Mouse (Mus musculus): ENCODE data around the gene Gcnt2. TPM values are rescaled to one million over a fixed set of nuclear protein-coding genes. Genes with fewer than 3 reads are reported as not detected.

The Gcnt2 gene
- polyA plus RNA-seq, 1 experiment, result 5.3 TPM

DNA sequence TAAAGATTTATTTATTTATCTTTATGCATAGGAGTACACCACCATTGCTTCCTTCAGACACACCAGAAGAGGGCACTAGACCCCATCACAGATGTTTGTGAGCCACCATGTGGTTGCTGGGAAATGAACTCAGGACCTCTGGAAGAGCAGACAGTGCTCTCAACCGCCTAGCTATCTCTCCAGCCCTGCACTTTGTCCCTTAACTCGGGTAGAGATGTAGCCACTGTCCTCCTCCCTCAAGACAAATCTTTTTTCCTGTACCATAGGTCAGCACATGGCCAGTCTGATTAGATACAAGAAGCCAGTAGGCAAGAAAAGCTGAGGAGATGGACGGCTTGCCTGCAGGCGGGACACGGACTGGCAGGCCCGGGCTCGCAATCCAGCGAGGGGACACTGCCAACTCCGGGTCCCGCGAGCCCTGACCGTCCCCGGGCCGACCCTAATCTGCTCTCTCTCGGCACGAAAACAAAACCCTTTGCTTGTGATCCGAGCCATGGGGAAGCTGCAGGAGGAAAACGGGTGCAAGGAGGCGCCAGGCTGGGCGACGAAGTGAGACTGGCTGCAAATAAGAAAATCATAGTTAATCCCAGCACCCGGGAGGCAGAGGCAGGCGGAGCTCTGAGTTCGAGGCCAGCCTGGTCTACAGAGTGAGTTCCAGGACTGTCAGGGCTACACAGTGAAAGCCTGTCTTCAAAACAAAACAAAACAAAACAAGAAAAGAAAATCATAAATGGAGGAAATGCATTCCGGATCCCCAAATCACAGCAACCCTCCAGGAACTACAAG, 140.8 kb downstream of the Gcnt2 start:
- peaks cover 9% of the 10 kb centered on the region for H3K36me3 ChIP-seq (ENCODE audit: control insufficient read depth, insufficient read depth)
- peak overlapping the region; percentile 99 for H3K4me3 ChIP-seq
- H3ac ChIP-seq (ENCODE audit: control insufficient read depth, insufficient read length), result peak overlapping the region; percentile 92
- H3K4me2 ChIP-seq (ENCODE audit: low read depth), result peak overlapping the region; percentile 74
- TF ChIP-seq POLR2A (IDR thresholded peaks at IDR 0.05; ENCODE audit: insufficient read length, low read depth) (peak; percentile 44), REST (IDR thresholded peaks at IDR 0.05; ENCODE audit: insufficient read depth, insufficient read length) (no peak)
- no peaks in the 10 kb centered on the region for H3K27me3 ChIP-seq (ENCODE audit: control insufficient read depth, insufficient read depth, insufficient read length)
- H3K79me2 ChIP-seq (ENCODE audit: control insufficient read depth, insufficient read depth), result peaks cover 39% of the 10 kb centered on the region

DNA sequence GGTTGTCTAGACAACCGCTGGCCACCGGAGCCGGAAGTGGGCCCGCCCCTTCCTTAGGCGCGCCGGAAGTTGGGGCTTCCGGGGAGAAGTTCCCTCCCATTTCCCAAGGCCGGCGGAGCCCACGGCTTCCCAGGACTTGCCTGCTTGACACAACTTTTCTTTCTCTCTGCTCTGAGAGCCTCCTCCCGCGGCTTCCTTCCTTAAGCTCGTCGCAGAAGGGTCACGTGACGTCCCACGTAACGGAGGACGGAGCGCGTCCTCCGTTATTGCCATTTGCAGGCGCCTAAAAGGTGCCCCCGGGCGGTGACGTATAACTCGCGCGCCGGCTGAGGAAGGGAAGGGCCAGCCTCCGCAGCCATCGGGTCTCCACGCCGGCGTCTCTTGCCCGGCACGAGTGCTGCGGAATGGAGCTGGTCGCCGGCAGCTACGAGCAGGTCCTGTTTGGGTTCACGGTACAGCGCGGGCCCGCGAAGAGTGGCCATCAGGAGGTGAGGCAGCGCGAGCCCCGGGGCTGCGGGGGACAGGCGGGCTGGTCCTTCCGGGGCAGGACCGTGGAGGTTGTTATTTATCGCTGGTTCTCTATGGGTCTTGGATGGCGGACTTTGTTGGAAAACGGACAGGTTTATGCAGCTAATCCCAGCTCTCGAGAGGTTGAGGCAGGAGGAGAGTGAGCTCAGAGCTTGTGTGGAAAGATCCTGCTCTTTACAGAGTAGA, 141.5 kb downstream of the Gcnt2 start, which contains the start of gene Pak1ip1:
Pak1ip1 (plus strand) TSS at position 98 of the 714 bp plus-strand sequence.
- no peaks in the 10 kb centered on the region for H3K27me3 ChIP-seq (ENCODE audit: control insufficient read depth, insufficient read depth, insufficient read length)
- H3K4me2 ChIP-seq (ENCODE audit: low read depth), result peak within 1 kb of the TSS; percentile 86
- H3ac ChIP-seq (ENCODE audit: control insufficient read depth, insufficient read length), result peak within 1 kb of the TSS; percentile 92
- peaks cover 47% of the 10 kb centered on the region for H3K79me2 ChIP-seq (ENCODE audit: control insufficient read depth, insufficient read depth)
- peak within 1 kb of the TSS; percentile 99 for H3K4me3 ChIP-seq
- TF ChIP-seq MAX (IDR thresholded peaks at IDR 0.05; ENCODE audit: low read depth), result peak; percentile 93
- TF ChIP-seq MYOD1 (IDR thresholded peaks at IDR 0.05; ENCODE audit: control insufficient read depth in 1 of 3, insufficient read length in 2 of 3, low read depth in 2 of 3), result no peak
- no peak for TF ChIP-seq REST (IDR thresholded peaks at IDR 0.05; ENCODE audit: insufficient read depth, insufficient read length)
- peak; percentile 47 for TF ChIP-seq POLR2AphosphoS2 (IDR thresholded peaks at IDR 0.05; ENCODE audit: insufficient read length, low read depth)
- TF ChIP-seq SRF (IDR thresholded peaks at IDR 0.05; ENCODE audit: control insufficient read depth, insufficient read length, low read depth), result peak; percentile 7
- TF ChIP-seq POLR2A (IDR thresholded peaks at IDR 0.05; ENCODE audit: insufficient read length, low read depth), result peak; percentile 70
- peak in 2 of 3 experiments; percentile 2 to 15 for TF ChIP-seq MYOG (IDR thresholded peaks at IDR 0.05; ENCODE audit: control insufficient read depth in 1 of 3, insufficient read depth in 1 of 3, insufficient read length in 2 of 3, low read depth in 2 of 3)
- TF ChIP-seq TCF12 (IDR thresholded peaks at IDR 0.05; ENCODE audit: insufficient read depth, poor library complexity, severe bottlenecking), result no peak
- TF ChIP-seq USF1 (IDR thresholded peaks at IDR 0.05; ENCODE audit: low read depth), result peak; percentile 87
- no peak for TF ChIP-seq TCF3 (IDR thresholded peaks at IDR 0.05; ENCODE audit: insufficient read length, low read depth)
- TF ChIP-seq CEBPB (IDR thresholded peaks at IDR 0.05; ENCODE audit: insufficient read depth, poor library complexity, severe bottlenecking), result no peak
- no peak for TF ChIP-seq E2F4 (IDR thresholded peaks at IDR 0.05; ENCODE audit: insufficient read depth)
- peaks cover 16% of the 10 kb centered on the region for H3K36me3 ChIP-seq (ENCODE audit: control insufficient read depth, insufficient read depth)

DNA sequence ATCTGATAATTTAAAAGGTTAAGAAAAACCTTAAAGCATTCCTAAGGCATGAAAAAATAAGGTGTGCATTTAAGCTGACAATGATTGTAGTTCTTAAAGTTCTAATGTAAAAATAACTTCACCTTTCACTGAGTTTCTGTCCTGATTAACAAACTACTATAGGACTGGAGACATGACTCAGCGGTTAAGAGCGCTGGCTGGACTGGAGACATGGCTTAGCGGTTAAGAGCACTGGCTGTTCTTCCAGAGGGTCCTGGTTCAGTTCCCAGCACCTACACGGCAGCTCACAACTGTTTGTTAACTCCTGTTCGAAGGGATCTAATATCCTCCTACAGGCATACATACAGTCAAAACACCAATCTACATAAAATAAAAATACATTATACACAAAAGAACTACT, 142.4 kb downstream of the Gcnt2 start:
- peaks cover 48% of the 10 kb centered on the region for H3K79me2 ChIP-seq (ENCODE audit: control insufficient read depth, insufficient read depth)
- H3K27me3 ChIP-seq (ENCODE audit: control insufficient read depth, insufficient read depth, insufficient read length), result no peaks in the 10 kb centered on the region
- no peak for TF ChIP-seq MYOG (IDR thresholded peaks at IDR 0.05; ENCODE audit: control insufficient read depth in 1 of 3, insufficient read depth in 1 of 3, insufficient read length in 2 of 3, low read depth in 2 of 3)
- TF ChIP-seq POLR2A (IDR thresholded peaks at IDR 0.05; ENCODE audit: insufficient read length, low read depth), result no peak
- TF ChIP-seq MYOD1 (IDR thresholded peaks at IDR 0.05; ENCODE audit: control insufficient read depth in 1 of 3, insufficient read length in 2 of 3, low read depth in 2 of 3), result no peak
- no peak for TF ChIP-seq SRF (IDR thresholded peaks at IDR 0.05; ENCODE audit: control insufficient read depth, insufficient read length, low read depth)
- no peak for TF ChIP-seq TCF3 (IDR thresholded peaks at IDR 0.05; ENCODE audit: insufficient read length, low read depth)
- TF ChIP-seq E2F4 (IDR thresholded peaks at IDR 0.05; ENCODE audit: insufficient read depth), result no peak
- TF ChIP-seq CEBPB (IDR thresholded peaks at IDR 0.05; ENCODE audit: insufficient read depth, poor library complexity, severe bottlenecking), result no peak
- no peak for TF ChIP-seq REST (IDR thresholded peaks at IDR 0.05; ENCODE audit: insufficient read depth, insufficient read length)
- no peak for TF ChIP-seq MAX (IDR thresholded peaks at IDR 0.05; ENCODE audit: low read depth)
- TF ChIP-seq POLR2AphosphoS2 (IDR thresholded peaks at IDR 0.05; ENCODE audit: insufficient read length, low read depth), result no peak
- TF ChIP-seq USF1 (IDR thresholded peaks at IDR 0.05; ENCODE audit: low read depth), result no peak
- no peak for TF ChIP-seq TCF12 (IDR thresholded peaks at IDR 0.05; ENCODE audit: insufficient read depth, poor library complexity, severe bottlenecking)
- peak overlapping the region; percentile 99 for H3K4me3 ChIP-seq
- no peak overlapping the region for H3ac ChIP-seq (ENCODE audit: control insufficient read depth, insufficient read length)
- peak overlapping the region; percentile 86 for H3K4me2 ChIP-seq (ENCODE audit: low read depth)
- peaks cover 26% of the 10 kb centered on the region for H3K36me3 ChIP-seq (ENCODE audit: control insufficient read depth, insufficient read depth)

DNA sequence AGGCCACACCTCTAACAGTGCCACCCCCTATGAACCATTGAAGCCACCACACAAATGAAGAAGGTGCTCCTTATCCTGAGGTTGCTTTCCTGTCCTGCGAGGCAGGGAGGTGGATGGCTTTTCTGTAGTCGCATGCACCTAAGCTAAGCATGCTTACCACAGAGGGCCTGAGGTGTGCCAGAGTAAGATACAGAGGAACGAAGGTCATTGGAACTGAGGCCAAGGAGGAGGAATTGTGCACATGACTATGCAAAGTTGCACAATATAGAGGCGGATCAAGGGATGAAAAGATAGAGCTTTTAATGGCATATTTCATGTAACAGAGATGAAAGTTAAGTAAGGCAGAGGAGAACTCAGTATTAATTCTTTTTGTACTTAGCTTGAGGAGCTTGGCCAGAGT, 146.7 kb downstream of the Gcnt2 start:
- H3K36me3 ChIP-seq (ENCODE audit: control insufficient read depth, insufficient read depth), result peaks cover 60% of the 10 kb centered on the region
- H3ac ChIP-seq (ENCODE audit: control insufficient read depth, insufficient read length), result no peak overlapping the region
- no peak overlapping the region for H3K4me3 ChIP-seq
- peaks cover 47% of the 10 kb centered on the region for H3K79me2 ChIP-seq (ENCODE audit: control insufficient read depth, insufficient read depth)
- no peaks in the 10 kb centered on the region for H3K27me3 ChIP-seq (ENCODE audit: control insufficient read depth, insufficient read depth, insufficient read length)
- H3K4me2 ChIP-seq (ENCODE audit: low read depth), result no peak overlapping the region
- TF ChIP-seq SRF (IDR thresholded peaks at IDR 0.05; ENCODE audit: control insufficient read depth, insufficient read length, low read depth) (no peak), POLR2A (IDR thresholded peaks at IDR 0.05; ENCODE audit: insufficient read length, low read depth) (no peak), E2F4 (IDR thresholded peaks at IDR 0.05; ENCODE audit: insufficient read depth) (no peak), POLR2AphosphoS2 (IDR thresholded peaks at IDR 0.05; ENCODE audit: insufficient read length, low read depth) (no peak), USF1 (IDR thresholded peaks at IDR 0.05; ENCODE audit: low read depth) (no peak), MYOD1 (IDR thresholded peaks at IDR 0.05; ENCODE audit: control insufficient read depth in 1 of 3, insufficient read length in 2 of 3, low read depth in 2 of 3) (no peak), REST (IDR thresholded peaks at IDR 0.05; ENCODE audit: insufficient read depth, insufficient read length) (no peak), MAX (IDR thresholded peaks at IDR 0.05; ENCODE audit: low read depth) (no peak), TCF12 (IDR thresholded peaks at IDR 0.05; ENCODE audit: insufficient read depth, poor library complexity, severe bottlenecking) (no peak), TCF3 (IDR thresholded peaks at IDR 0.05; ENCODE audit: insufficient read length, low read depth) (no peak), CEBPB (IDR thresholded peaks at IDR 0.05; ENCODE audit: insufficient read depth, poor library complexity, severe bottlenecking) (no peak), MYOG (IDR thresholded peaks at IDR 0.05; ENCODE audit: control insufficient read depth in 1 of 3, insufficient read depth in 1 of 3, insufficient read length in 2 of 3, low read depth in 2 of 3) (no peak)

All from myocyte (in vitro differentiated cells).